Mouse (Mus musculus) bone marrow macrophage, adult 2 months (primary cell): ENCODE measurements around the gene Dhrs4.

ENCODE experiments used
- CTCF ChIP-seq: IDR thresholded peaks from 2 replicates; pipeline ENCODE4 v1.5.1; 2012; ENCODE audit warnings: low read depth, mild to moderate bottlenecking, low read length, moderate library complexity
- POLR2A ChIP-seq: IDR thresholded peaks from 2 replicates; pipeline ENCODE4 v1.6.1; 2012; ENCODE audit warnings: mild to moderate bottlenecking, low read depth, low read length, borderline replicate concordance

DNA sequence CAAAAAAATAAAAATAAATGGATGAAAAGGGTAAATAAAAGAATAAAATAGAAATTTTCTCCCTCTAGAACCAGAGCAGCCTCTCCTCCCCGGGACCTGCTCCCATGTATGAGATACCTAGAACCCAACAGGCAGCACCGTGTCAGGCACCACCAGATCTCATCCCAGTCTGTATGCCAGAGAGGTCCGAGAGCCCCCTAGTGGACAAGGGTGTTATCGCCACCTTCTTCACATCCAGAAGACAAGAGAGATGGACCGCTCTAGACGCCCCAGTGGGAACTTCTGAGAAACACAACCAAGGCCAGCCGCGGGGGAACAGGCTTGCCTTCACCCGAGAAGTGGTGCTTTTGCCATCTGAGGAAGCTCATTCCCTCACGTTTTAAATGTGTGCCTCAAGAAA lies 20.3 kb upstream of the Dhrs4 start:
- TF ChIP-seq POLR2A (no peak), CTCF (peak; percentile 68)
